Mouse (Mus musculus): ENCODE data around the gene Fryl.
A peak's percentile ranks its signal among the peaks of the same experiment; 100 is the strongest.

The Fryl gene

GRCm38 (mm10) chr5:73255321-73256251 is 833 bp downstream of the Fryl start:
- peak; percentile 56 for DNase-seq

- DNase-seq = no peak
Measured at GRCm38 (mm10) chr5:73254660-73255059, 1.8 kb downstream of the Fryl start.

- no peak for DNase-seq
Measured at GRCm38 (mm10) chr5:73252739-73253138, 3.7 kb downstream of the Fryl start.

- DNase-seq = no peak
Measured at GRCm38 (mm10) chr5:73249341-73249740, 7.1 kb downstream of the Fryl start.

- no peak for DNase-seq
Measured at GRCm38 (mm10) chr5:73248211-73248610, 8.2 kb downstream of the Fryl start.

GRCm38 (mm10) chr5:73246414-73246813 is 10.0 kb downstream of the Fryl start:
- DNase-seq = no peak

GRCm38 (mm10) chr5:73244403-73244802 is 12.0 kb downstream of the Fryl start:
- no peak for DNase-seq

GRCm38 (mm10) chr5:73241966-73242365 is 14.5 kb downstream of the Fryl start:
- DNase-seq = no peak

- no peak for DNase-seq
Measured at GRCm38 (mm10) chr5:73241332-73241731, 15.1 kb downstream of the Fryl start.

GRCm38 (mm10) chr5:73240391-73240790 is 16.0 kb downstream of the Fryl start:
- no peak for DNase-seq

- no peak for DNase-seq
Measured at GRCm38 (mm10) chr5:73236894-73237334, 19.5 kb downstream of the Fryl start.

- no peak for DNase-seq
Measured at GRCm38 (mm10) chr5:73235201-73235600, 21.2 kb downstream of the Fryl start.

GRCm38 (mm10) chr5:73233018-73233881 is 23.2 kb downstream of the Fryl start:
- DNase-seq = no peak

GRCm38 (mm10) chr5:73232267-73232666 is 24.2 kb downstream of the Fryl start:
- no peak for DNase-seq

GRCm38 (mm10) chr5:73231835-73232234 is 24.6 kb downstream of the Fryl start:
- DNase-seq = no peak

GRCm38 (mm10) chr5:73230171-73230570 is 26.2 kb downstream of the Fryl start:
- DNase-seq = no peak

GRCm38 (mm10) chr5:73229467-73229866 is 27.0 kb downstream of the Fryl start:
- no peak for DNase-seq

- DNase-seq = no peak
Measured at GRCm38 (mm10) chr5:73228291-73229049, 27.9 kb downstream of the Fryl start.

- DNase-seq = no peak
Measured at GRCm38 (mm10) chr5:73227518-73228101, 28.8 kb downstream of the Fryl start.

- DNase-seq = no peak
Measured at GRCm38 (mm10) chr5:73223065-73223464, 33.4 kb downstream of the Fryl start.

GRCm38 (mm10) chr5:73222397-73222796 is 34.0 kb downstream of the Fryl start:
- DNase-seq = no peak

GRCm38 (mm10) chr5:73221826-73222225 is 34.6 kb downstream of the Fryl start:
- DNase-seq = no peak
